Mouse (Mus musculus) neutrophil, adult 59 days (primary cell): ENCODE results near the gene Supt4a. TPM values are rescaled to one million over a fixed set of nuclear protein-coding genes. Genes with fewer than 3 reads are reported as not detected.

ENCODE experiments used
- total RNA-seq, 2 experiments: library from RNA; stranded (reverse); gene quantifications; 1 replicate in 1 of 2; 2 replicates in 1 of 2; pipeline ENCODE4 v1.2.4; 2023

Gene Supt4a
- total RNA-seq, result 100 to 1,000 TPM; 119 to 146 TPM

DNA sequence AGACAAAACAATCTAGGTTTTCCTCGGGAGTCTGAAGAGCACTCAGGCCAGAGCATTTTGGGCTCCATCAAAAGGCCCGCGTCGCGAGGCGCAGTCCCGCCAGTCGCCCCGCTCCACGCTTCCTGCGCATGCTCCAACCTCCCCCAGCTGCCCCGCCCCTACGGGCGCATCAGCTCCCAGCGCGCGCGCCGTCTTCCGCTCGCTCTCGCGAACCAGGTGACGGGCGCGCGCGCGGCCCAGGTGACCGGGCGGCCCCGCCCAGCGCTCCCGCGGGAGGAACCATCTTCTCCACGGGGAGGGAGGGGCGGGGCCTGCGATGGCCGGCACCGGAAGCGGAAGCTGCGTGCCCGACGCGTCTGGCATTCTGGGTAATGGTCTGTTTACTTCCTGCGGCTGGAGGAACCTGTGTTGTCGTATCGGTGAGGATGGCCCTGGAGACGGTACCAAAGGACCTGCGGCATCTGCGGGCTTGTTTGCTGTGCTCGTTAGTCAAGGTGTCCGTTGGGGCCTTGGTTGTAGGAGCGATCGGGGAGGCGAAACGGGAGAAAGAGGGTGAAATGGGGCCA is at the start of gene Supt4a:
Gene Supt4a (plus strand): TSS at position 378 of the 566 bp plus-strand sequence.

DNA sequence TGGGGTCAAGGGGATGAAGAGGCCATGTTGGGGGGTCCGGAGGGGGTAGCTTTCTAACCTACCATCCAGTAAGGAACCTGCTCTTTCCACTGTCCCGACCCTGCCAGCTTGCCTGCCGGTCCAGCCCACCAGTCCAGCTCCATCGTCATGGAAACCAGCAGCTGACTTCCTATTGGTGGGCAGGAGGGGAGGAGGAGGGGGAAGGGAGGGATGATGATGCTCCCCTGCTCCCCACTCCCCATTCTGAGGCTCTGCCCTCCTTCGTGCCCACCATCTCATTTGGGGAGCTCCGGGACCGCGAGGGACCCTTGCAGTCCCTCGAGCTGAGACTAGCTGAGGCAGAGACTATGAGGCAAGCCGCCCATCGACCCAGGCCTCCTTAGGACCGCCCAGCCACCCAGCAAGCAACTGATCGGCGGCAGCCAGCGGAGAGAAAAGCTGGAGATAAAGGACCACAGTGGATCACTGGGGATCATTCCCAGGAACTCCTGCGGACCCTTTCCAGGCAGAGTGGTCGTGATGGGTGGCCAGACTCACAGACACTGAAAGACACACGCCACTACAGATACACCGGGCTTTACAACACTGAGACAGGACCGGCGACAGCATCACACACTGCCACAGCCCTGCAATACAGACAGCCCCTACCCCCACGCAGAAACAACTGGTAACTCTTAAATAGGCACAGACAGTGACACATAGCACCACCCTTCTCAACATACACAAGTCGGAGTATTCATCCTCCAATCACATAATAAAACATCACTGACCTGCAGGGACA is 23.1 kb downstream of the Supt4a start, which contains the start of gene Tspoap1:
Gene Tspoap1 (plus strand): TSS at position 241 of the 781 bp plus-strand sequence.

Other genes starting within 250 kb of the Supt4a start
- not detected for gene Gm11492, start 170.9 kb upstream of the Supt4a start, total RNA-seq
- gene Sept4, start 168.6 kb upstream of the Supt4a start, total RNA-seq, result 1 to 10 TPM in 1 of 2 experiments, not detected in 1; 1.5 TPM
- 10 to 100 TPM; 20.9 to 22.4 TPM for gene Mtmr4, start 145.4 kb upstream of the Supt4a start, total RNA-seq
- under 1 TPM; 0.11 to 0.13 TPM for gene Hsf5, start 120.4 kb upstream of the Supt4a start, total RNA-seq
- 1 to 10 TPM; 1.3 to 2.6 TPM for gene Rnf43, start 74.8 kb upstream of the Supt4a start, total RNA-seq
- gene Tspoap1, start 23.0 kb downstream of the Supt4a start, total RNA-seq, result 10 to 100 TPM; 18.7 to 21.5 TPM
- 100 to 1,000 TPM; 798 to 870 TPM for gene Mpo, start 56.0 kb downstream of the Supt4a start, total RNA-seq
- gene Lpo, start 90.7 kb downstream of the Supt4a start, total RNA-seq, result not detected
- gene Mks1, start 115.7 kb downstream of the Supt4a start, total RNA-seq, result 1 to 10 TPM; 2.8 to 3.9 TPM
- 10 to 100 TPM; 17.9 to 58.4 TPM for gene Epx, start 138.0 kb downstream of the Supt4a start, total RNA-seq
- gene Olfr462, start 154.7 kb downstream of the Supt4a start, total RNA-seq, result not detected
- not detected for gene Olfr463, start 159.8 kb downstream of the Supt4a start, total RNA-seq
- not detected for gene Olfr464, start 183.4 kb downstream of the Supt4a start, total RNA-seq
- 10 to 100 TPM; 13.4 to 14.8 TPM for gene Dynll2, start 250.0 kb downstream of the Supt4a start, total RNA-seq